Mouse (Mus musculus) brain, embryonic 18.5 days (tissue): ENCODE results near the gene Arhgef2.
"Not testable (repeated sequence)": the region's sequence is repeated elsewhere in the genome, so short reads cannot be mapped to it uniquely, and the experiment has no call there.

Source experiments
- DNase-seq: peaks from one replicate; pipeline ENCODE4 v3.0.0-alpha.2; 2012; ENCODE audit warnings: low read depth, low spot score

Arhgef2 gene

DNA sequence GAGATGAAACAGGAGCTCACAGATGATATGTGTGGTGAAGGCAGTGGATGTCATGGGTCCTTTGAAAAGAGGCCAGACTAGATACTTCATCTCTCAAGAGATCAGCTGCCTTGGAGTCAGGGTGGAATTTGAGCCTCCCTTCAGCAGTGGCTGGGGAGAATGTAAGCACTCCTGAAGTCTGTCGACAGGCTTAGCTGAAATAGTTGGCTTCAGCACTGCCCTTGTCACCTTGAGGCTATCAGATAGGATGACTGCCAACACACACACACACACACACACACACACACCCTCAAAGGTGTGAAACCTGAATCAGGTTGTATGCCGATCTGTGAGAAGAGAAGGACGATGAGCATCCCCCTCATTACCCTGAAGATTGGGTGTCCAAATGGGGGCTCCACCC lies 14.7 kb upstream of the Arhgef2 start:
- DNase-seq: no peak

DNA sequence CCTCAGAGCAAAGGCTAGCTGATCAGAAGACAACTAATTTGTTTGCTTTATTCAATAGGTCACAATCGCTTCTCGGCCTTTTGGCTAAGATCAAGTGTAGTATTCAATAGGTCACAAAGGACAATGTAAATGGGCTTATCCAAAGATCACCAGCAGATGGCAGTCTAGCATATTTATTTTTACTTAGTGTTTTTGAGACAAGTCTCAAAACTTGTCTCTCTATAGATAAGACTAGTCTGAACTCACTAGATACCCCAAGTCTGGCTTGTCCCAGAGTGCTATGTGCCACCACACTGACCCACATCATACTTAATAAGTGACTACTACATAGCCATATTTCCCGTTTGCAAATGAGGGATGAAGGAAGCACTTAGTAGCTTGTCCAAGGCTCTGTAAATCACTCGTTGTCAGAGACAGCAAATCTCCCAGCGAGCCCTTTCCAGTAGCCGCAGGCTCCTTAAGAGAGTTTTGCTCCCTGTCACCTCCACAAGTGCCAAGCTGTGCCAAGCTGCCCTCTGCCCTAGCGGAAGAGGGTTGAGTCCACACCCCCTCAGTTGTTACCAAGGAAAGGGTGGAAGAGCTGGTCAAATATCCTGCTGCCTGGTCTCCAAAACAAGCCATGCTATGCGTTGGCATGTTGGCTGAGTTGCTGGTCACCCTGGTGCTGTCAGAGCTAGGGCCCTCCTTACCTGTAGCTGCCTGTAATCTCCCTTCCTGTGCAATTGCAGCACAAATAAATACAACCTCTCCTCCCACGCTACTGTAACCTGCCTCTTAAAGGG lies 13.6 kb upstream of the Arhgef2 start:
- DNase-seq: no peak

DNA sequence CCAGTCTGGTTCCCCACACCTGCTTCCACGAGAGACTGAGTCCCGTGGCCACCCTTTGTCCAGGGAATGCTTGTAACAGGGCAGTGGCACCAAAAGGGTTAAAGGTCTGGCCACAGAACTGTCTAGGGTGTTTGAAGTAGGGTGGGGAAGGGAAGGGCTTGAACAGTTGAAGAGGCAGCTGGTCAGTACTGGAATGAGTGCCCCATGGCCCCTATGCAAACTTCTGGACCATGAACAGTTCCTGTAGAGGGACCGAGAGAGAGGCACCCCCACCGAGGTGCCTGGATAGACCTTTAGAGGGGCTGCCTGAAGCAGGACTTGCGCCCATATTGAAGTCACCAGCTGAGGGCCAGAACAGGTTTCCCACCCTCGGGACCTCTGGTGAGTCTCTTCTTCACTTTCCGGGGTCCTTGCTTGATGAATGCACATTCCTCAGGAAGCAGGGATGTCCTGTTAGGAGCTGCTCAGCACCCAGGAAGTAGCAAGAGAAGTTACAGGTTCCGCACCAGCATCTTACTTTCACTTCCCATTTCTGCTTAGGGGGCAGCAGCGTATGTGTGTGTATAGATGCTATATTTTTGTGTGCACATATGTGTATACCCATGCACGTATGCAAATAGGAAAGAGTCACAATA lies 12.7 kb upstream of the Arhgef2 start:
- DNase-seq: no peak

DNA sequence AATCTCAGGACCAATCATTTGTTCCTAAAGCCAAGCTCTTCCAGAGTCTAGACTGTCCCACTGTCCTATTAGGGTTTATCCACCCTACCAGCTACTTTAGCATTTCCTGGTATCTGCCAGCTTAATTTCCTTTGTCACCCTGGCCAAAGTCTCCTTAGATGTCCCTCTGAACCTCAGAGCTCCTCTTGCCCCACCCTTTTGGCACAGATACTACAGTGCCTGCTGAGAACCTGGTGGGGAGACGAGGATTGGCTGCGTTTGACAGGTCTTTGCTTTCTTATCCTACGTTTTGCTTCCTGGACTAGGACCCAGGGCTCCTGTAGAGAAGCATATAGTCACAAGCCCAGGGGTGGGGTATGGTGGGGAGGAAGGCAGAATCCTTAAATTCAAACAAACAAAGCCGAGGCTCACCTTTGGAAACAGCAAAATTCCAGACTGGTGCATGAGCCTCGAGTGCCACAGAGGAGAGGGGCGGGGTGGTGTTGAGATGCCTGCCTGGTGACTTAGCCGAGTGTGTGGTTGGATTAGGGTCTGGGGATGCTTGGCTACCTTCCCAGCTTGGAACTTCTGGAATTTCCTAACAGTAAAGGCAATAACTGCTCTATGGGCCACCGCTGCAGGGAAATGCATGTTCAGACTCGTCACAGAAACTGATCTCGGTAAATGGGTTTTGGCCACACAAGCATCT lies 11.7 kb upstream of the Arhgef2 start:
- no peak for DNase-seq

DNA sequence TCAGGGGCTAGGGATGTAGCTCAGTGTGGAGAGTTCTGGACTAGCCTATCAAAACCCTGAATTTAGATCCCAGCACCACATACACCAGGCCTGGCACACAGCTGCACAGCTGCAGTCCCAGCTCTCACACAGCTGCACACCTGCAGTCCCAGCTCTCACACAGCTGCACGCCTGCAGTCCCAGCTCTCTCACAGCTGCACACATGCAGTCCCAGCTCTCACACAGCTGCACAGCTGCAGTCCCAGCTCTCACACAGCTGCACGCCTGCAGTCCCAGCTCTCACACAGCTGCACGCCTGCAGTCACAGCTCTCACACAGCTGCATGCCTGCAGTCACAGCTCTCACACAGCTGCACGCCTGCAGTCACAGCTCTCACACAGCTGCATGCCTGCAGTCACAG lies 9.2 kb upstream of the Arhgef2 start:
- not testable (repeated sequence) for DNase-seq

DNA sequence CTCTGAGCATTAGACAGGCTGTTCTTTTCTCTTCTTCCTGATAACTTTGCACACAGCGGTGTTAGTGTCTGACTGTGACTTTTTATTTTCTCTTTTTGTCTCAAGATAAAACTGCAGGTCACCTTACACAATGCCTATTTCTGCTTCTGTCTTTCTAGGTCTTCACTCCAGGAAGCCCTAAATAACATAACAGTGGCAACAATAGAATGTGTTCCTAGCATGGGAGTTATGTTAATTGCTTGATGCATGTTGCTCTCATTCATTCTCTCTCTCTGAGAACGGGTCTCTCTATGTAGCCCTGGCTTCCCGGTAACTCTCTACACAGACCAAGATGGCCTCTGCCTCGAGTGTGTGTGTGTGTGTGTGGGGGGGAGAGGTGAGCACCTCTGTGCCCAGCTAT lies 3.3 kb upstream of the Arhgef2 start:
- DNase-seq: no peak

DNA sequence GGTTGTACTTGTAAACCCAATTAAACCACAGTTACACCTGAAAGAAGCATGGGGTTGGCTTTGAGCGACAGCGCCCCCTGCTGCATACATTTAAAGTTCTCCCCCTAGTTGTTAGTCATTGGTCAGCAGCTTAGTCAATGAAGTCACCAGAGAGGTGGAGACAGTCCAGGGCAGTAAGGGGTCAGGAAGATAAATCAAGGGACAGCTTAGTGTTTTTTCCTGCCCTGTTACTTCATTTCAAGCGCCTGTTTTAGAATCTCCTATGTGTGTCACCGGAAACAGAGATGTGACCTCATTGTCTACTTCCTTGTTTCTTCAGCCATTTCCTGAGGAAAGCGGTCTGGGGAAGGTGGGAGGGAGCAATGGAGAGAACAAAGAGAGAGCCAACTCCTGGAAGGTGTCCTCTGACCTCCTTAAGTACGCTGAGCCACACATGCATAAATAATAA lies 2.0 kb upstream of the Arhgef2 start:
- DNase-seq: no peak

DNA sequence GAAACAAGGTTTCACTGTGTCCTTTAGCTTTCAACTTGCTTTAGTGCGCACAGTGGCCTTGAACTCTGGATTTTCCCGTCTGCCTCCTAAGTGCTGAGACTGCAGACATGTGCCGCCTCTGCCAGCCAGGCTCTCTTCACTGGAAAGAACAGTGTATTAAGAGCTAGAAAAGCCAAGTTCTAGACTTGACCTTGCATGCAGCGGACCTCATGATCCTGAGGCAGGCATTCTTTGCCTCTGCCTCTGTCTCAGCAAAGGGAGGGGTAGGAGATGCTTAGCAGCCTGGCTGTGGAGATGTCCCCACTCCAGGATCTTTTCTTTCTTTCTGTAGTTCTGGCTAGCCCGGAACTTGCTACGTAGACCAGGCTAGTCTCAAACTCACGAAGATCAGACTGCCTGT lies 903 bp upstream of the Arhgef2 start:
- no peak for DNase-seq

DNA sequence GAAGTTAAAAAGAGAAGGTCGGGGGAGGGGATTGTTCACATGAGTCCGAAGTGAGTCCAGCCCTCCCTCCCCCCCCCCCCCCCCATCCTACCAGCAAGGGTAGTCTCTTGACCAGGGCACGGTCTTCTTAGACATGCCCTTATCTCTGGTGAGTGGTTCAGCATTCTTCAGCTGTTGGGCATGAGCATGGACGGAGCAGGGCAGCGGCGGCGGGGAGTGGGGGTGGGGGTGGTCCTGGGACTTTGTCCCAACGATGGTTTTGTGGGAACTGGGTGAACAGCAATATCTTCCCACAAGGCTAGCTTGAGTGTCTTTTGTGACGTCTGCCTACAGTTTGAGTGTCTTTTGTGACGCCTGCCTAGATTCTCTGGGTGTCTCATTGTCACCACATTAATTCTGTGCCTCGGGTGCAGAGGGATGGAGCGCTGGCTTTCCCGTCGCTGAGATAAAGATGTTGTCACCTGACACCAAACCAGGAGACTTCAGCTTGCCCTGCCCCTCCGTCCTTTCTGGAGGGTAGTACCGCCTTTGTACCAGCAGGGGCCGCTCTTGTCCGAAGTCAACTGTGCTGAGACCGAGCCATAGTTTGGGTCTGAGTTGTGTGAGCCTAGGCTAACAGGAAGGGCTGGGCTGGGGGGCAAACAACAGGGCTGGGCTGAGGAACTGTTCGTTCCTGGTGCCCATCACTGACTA lies 1.4 kb downstream of the Arhgef2 start:
- DNase-seq: peak; percentile 42

DNA sequence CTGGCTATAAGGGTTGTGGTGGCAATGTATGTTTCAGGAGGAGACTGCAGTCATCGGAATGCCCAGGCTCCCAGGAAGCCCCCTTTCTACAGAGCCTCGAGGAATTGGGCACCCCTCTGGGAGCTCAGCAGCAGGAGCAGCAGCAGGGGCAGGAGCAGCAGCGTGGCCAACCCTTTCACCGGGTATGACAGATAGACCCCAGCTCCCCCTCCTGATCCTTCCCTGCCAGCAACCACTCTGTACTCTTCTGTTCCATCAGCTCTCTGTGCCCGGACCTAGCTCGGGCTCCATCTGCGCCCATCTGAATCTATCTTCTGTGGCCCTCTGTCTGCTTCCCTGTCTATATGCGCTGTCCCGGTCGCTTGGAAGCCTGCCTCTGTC lies 2.0 kb downstream of the Arhgef2 start:
- no peak for DNase-seq

DNA sequence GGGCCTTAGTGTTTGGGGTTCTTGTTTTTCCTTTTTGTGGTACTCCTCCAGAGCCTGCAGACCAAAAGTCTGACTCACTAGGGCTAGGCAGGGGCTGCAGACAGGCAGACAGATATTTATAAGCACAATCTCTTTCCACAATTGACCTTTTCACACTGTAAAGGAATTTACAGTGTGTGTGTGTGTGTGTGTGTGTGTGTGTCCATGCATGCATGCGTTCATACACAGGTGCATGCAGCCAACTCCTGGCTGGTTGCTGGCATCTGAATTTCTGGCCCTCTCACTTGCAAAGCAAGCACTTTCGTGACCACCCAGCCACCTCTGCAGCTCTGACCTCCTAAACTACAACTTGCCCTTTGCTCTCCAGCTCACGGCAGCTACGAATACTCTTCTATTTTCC lies 3.3 kb downstream of the Arhgef2 start:
- DNase-seq: no peak

DNA sequence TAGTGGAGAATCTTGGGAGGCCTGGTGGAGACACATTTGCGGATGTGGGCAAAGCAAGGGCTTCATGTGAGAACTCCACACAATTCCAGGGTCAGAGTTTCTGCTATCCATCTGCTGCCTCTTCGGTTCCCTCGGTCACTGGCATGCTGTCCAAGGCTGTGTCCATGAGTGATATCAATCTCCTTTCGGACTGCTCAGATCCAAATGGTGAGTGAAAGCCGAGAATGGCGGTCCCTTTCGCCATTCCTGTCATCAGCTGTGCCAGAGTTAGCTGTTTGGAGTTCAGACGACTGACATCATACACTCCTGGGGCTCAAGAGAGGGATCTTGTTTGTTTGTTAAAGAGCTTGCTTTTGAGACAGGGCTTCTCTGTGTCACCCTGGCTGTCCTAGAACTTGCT lies 8.7 kb downstream of the Arhgef2 start:
- no peak for DNase-seq

DNA sequence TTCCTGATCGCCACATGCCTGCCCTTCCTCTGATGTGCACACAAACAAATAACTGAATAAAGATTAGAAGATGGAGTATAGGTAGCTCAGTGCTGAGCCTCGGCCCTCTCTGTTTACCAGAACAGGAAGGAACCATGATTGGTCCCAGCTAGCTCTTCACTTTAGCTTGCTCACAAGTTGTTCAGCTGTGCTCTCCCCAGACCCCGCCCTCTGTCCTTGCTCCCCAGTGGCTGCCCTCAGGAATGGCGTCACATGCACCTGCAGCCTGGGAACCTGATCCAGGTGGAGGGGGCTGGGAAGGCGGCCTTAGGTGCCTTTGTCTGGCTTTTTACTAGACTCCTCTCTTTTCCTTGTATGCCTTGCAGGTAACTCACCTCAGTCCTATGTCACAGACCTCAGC lies 9.4 kb downstream of the Arhgef2 start:
- no peak for DNase-seq

DNA sequence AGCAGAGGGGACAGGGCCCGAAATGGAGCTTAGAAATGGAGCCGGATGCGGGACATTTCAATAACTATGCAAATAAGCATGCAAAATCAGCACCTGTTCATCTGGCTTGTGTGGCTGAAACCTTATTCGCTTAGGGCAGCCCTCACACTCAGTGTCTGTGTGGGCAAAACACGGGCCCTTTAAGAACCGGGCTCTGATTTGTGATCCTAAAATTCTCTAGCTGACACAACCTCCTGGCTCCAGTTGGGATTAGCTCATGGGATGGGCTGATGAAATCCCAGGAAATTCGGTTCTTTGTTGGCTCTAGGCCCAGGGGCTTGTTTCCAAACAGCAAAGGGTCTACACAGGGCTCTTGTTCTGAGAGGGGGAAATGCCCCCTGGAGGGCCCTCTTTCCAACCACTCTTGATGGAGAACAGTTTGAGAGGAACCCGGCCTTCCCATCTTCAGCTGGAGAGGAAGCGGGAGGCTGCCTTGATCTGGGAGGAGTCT lies 10.2 kb downstream of the Arhgef2 start:
- DNase-seq: no peak

DNA sequence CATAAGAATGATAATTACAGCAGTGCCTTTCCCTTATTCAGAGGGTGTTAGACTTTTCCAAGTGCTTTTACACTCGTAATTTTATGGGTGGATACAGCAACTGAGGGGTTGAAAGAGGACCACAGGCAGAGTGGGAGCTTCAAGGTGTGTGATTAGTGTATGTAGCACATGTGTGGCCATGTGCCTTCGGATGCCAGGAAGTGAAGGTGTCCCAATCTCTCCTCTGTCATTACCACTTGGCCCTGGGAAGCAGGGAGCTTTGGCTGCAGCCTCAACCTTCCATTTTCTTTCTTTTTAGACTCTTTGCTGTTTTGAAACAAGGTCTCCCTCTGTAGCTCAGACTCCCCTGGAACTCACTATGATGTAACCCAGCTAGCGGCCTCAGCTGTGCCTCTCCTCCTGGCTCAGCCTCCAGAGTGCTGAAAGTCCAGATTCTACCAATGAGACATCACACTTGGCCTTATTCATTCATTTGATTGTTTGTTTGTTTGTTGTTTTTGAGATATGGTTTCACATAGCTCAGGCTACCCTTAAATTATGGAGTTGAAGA lies 11.3 kb downstream of the Arhgef2 start:
- no peak for DNase-seq

DNA sequence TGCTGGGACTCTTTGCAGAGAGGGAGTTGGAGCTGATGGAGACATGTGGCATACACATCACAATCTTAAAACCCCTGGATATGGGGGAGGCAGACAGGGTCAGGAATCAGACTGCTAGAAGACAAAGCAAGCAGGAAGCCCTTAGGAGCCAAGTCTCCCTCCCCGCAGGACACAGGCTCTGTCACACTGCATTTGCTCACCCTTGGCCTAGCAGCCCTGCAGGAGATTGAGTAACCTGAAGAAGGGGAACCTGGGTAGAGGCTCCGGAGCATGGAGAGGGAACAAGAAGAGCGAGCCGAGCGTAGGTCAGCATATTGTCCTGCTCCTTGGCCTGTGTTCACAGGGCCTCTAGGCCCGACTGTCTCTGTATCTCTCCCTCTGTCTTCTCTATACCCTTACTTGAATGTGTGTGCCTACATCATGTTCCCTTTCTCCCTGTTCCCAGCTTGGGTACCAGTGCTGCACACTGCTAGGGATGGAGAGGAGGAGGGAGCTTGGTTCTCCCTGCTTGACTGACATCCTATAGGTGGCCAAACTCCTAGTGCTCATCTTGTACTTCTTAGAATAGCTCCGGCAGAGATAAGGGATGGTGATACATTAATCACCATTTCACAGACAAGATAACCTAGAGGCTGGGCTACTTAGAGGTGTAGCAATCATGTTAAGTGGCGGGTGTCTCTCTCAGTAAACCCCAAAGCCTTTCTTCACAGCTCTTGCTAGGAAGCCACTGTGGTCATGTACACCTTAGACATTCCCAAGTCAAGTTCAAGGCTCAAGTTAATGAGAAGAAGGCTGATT lies 12.5 kb downstream of the Arhgef2 start:
- DNase-seq: no peak

DNA sequence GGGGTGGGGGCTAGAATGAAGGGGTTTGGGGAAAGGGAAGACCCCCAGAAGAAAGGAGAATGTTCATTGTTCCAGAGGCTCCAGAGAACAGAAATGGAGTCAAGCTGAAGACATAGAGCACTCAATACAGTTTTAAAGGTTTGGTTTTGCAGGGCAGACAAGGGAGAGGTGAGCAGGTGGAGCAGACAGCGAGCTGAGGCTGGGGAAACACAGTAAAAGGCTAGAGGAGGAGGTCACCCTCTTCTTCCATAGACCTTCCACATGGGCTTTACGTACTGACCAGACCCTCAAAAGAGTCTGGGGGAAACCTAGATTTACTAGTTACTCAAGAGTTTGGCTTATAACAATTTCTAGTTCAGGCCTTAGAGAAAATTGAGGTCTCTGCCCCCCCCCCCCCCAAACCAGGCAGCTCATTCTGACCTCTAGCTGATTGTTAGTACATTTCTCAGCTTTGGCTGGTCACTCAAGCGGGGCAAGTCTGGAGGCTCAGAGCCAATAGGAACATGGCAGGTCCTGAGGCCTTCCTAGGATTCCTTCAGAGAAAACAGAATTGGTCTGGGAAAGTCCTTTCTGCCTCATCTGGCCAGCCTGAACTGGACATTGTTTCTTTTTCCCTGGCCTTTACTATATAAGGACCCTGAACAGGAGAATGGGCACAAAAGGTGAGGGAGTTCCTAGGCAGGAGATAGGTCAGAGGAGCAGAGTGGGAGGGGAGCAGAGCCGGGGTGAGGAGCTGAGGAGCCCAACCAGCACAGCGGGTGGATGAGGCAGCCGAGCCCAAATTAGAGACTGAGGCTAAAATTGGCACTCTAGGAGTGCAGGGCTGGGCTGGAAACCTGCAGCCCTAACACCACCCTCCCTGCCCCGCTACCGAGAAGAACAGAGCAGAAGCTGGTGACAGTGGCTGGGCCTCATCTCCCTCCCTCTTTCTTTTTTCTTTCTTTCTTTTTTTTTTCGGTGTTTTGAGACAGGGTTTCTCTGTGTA lies 13.6 kb downstream of the Arhgef2 start:
- DNase-seq: no peak

DNA sequence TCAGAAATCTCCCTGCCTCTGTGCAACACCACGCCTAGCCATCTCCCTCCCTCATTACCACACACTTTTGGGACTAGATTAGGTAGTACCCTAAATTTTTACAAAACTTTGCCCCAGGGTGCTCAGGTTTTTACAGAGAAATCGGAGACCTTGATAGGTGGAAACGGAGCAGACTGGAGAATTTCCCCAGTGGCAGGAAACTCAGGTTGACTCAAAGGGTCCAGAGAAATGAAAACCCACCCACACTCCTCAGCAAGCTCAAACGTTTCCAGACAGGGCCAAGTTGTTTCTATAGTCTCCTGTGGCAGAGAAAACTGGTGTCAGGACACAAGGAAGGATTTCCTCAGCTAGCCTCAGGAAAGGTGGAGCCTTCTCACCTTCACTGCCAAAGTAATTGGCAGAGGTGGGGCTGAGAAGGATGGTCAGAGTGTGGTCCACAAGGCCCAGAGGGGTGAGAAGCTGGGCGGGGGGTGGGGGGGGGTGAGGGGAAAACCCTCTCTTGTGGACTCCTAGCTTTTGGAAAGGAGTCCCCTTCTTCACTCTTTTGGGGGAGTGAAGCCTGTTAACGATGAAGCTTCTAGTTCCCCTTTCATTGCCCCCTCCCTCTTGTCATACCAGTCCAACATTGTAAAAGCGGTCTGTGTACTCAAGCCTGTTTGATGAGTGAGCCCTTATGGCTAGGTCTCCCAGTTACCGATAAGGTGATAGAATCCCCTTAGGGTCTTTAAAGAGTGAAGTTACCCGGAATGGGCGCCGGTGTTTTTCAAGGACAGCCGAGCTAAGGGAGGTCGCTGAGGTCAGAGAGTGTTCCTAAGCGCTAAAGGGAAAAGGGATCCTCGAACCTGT lies 14.6 kb downstream of the Arhgef2 start:
- DNase-seq: no peak
